Mouse (Mus musculus): Measurements from ENCODE around the gene Tbx2. TPM values are rescaled to one million over a fixed set of nuclear protein-coding genes. Genes with fewer than 3 reads are reported as not detected.

The Tbx2 gene
- polyA plus RNA-seq, 1 experiment from 2014 or later: 20.5 TPM

DNA sequence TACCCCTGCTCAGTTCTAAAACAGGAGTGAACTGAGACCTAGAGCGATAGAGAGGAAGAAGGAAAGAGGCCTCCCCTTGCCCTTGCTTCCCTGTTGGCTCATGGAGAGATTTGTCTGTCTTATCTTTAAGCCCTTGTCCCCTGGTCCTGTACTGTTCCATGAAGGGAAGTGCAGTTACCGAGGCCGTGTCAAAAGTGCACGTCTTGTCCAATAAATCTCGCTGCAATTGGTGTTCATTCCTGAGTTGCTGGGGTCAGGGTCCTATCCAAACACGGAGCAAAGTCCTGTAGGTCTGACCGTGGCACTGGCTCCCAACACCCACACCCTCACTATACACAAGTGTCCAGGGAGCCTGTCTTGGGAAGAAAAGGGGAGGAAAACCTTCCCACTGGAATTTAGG, 6.5 kb upstream of the Tbx2 start:
- no peaks in the 10 kb centered on the region for H3K36me3 ChIP-seq
- H3K27ac ChIP-seq: no peak overlapping the region
- H3K4me2 ChIP-seq (replicated peaks): no peak overlapping the region
- no peak overlapping the region for H3K4me3 ChIP-seq
- no peak overlapping the region for H3K9ac ChIP-seq
- no peak for ATAC-seq (ENCODE audit: insufficient number of reproducible peaks, insufficient read depth, low FRiP score, low TSS enrichment)
- peaks cover 64% of the 10 kb centered on the region for H3K4me1 ChIP-seq
- 63% methylated on average over 7 of the region's 7 CpGs for WGBS
- H3K27me3 ChIP-seq: peaks cover 52% of the 10 kb centered on the region
- H3K9me3 ChIP-seq: no peaks in the 10 kb centered on the region

GRCm38 (mm10) chr11:85827342-85827741, 5.0 kb upstream of the Tbx2 start:
- Histone ChIP-seq H3K4me2 (replicated peaks) (0 out of 2 replicates have a peak overlapping the region, but pooled peaks have one; percentile 13), H3K36me3 (no peaks in the 10 kb centered on the region), H3K9me3 (no peaks in the 10 kb centered on the region), H3K27ac (no peak overlapping the region; the same call in 1 of the 2 replicates), H3K27me3 (peaks cover 56% of the 10 kb centered on the region), H3K9ac (no peak overlapping the region), H3K4me3 (no peak overlapping the region), H3K4me1 (peaks cover 61% of the 10 kb centered on the region)
- WGBS: 9% methylated on average over 9 of the region's 9 CpGs
- no peak for ATAC-seq (ENCODE audit: insufficient number of reproducible peaks, insufficient read depth, low FRiP score, low TSS enrichment)

DNA sequence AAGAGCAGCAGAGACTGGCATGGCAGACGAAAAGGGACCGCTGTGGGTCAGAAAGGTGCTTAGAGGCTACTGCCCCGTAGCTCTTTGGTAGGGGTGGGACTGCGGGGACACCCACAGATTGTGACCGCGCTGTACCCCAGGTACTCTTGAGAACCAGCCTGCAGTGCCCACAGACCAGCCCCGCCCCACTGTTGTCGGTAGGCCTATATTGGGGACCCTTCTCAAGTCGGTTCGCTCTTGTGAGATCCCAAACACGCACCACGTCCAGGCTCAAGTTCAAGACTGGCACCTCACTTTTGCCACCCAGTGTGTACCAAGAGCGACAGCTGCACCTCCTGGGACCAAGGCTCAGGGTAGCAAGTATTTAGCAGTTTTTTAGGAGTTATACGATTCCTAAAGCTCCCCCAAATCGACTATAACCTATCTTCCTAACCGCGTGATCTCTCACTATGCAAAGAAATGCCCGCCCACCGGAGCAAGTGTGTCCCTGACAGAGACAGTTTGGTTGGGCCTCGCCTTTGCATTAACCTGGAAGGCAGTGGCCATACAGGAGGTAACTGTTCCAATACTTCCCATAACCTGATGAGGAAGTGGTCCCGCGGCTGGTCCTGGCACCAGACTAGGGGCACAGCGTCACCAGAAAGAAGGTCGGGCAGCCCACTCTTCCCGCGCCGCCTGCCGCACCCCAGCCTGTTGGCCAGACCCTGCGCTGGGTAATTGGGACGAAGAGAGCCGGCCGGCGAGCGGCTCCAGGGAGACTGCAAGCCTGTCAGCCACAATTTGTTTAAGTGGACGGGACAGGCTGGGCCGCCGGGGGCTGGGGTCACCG, 3.4 kb upstream of the Tbx2 start:
- Histone ChIP-seq H3K4me3 (peak overlapping the region; percentile 54), H3K4me1 (peaks cover 54% of the 10 kb centered on the region), H3K27me3 (peaks cover 56% of the 10 kb centered on the region), H3K9ac (peak overlapping the region; percentile 99), H3K27ac (peak overlapping the region; percentile 98), H3K9me3 (no peaks in the 10 kb centered on the region), H3K4me2 (replicated peaks) (peak overlapping the region; percentile 72), H3K36me3 (no peaks in the 10 kb centered on the region)
- 8% methylated on average over 38 of the region's 38 CpGs for WGBS
- ATAC-seq (ENCODE audit: insufficient number of reproducible peaks, insufficient read depth, low FRiP score, low TSS enrichment): no peak

- no peaks in the 10 kb centered on the region for H3K36me3 ChIP-seq
- ATAC-seq (ENCODE audit: insufficient number of reproducible peaks, insufficient read depth, low FRiP score, low TSS enrichment): no peak
- H3K9me3 ChIP-seq: no peaks in the 10 kb centered on the region
- H3K4me1 ChIP-seq: peaks cover 52% of the 10 kb centered on the region
- peaks cover 56% of the 10 kb centered on the region for H3K27me3 ChIP-seq
- peak overlapping the region; percentile 72 for H3K4me2 ChIP-seq (replicated peaks)
- H3K4me3 ChIP-seq: peak overlapping the region; percentile 54
- H3K9ac ChIP-seq: peak overlapping the region; percentile 99
- WGBS: under 1% methylated on average over 57 of the region's 61 CpGs
- H3K27ac ChIP-seq: peak overlapping the region; percentile 98
Measured at GRCm38 (mm10) chr11:85829520-85830440, 2.6 kb upstream of the Tbx2 start.

DNA sequence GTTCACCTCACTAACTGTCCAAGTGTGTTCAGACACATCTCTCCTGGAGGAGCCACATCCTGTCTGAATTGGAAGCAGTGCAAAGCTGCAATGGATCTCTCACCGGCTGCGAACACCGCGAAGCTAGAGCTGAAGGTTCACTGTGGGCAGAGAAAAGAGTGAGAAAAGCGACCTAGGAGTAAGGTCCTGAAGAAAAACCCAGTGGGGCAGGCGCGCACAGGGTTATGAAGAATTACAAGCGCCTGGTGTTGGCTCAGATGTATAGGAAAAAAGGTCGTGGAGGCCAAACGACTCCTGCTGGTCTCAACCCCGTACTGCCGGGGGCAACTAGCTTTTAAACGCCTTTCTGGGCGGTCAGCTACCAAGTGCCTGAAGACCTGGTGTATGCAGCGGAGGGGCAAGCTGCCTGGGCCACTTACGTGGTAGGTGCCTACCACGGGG, 1.4 kb upstream of the Tbx2 start:
- Histone ChIP-seq H3K27me3 (peaks cover 49% of the 10 kb centered on the region), H3K36me3 (peaks cover 3% of the 10 kb centered on the region; the same call in 1 of the 2 replicates), H3K9me3 (no peaks in the 10 kb centered on the region), H3K9ac (peak overlapping the region; percentile 99), H3K4me3 (peak overlapping the region; percentile 54), H3K4me2 (replicated peaks) (peak overlapping the region; percentile 72), H3K27ac (peak overlapping the region; percentile 98), H3K4me1 (peaks cover 45% of the 10 kb centered on the region)
- ATAC-seq (ENCODE audit: insufficient number of reproducible peaks, insufficient read depth, low FRiP score, low TSS enrichment): no peak
- whole genome bisulfite sequencing: under 1% methylated on average over 17 of the region's 17 CpGs

DNA sequence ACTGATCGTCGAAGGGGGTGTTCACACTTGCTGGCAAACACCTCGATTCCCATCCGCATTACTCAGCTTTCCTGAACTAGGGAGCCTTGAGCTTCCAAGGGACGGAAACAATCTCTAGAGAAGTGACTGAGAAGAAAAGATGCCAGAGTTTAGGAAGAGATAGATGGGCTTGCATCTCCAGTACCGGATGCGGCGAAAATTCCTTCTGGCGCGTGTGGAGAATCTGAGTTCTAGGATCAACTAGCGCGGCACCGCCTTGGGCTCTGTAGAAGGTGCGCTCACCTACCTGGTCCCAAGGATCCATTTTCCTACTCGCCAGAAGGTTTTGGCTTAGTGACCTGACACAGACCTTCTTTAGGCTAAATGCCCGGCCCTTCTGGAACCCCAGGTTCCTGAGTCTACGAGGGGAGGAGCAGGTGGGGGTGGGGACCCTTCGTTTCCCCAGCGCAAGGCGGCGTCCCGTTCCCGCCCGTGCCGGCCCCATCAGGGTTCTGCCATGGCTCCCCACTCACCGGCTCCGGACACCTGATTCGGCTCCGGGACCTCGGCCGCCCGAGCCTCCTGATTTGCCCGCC, 608 bp upstream of the Tbx2 start:
- under 1% methylated on average over 33 of the region's 33 CpGs for WGBS
- peak overlapping the region; percentile 98 for H3K27ac ChIP-seq

DNA sequence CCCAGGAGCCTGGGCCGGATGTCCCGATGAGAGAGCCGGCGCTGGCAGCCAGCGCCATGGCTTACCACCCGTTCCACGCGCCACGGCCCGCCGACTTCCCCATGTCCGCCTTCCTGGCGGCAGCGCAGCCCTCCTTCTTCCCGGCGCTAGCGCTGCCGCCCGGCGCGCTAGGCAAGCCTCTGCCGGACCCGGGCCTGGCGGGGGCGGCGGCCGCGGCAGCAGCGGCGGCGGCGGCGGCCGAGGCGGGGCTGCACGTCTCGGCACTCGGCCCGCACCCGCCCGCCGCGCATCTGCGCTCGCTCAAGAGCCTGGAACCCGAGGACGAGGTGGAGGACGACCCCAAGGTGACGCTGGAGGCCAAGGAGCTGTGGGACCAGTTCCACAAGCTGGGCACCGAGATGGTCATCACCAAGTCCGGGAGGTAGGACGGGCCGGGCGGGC, 750 bp downstream of the Tbx2 start:
- Histone ChIP-seq H3K9ac (peak overlapping the region; percentile 99), H3K4me1 (peaks cover 40% of the 10 kb centered on the region), H3K4me3 (peak overlapping the region; percentile 54), H3K27me3 (peaks cover 40% of the 10 kb centered on the region), H3K4me2 (replicated peaks) (peak overlapping the region; percentile 72), H3K9me3 (no peaks in the 10 kb centered on the region), H3K36me3 (peaks cover 17% of the 10 kb centered on the region), H3K27ac (peak overlapping the region; percentile 98)
- under 1% methylated on average over 38 of the region's 54 CpGs for WGBS
- ATAC-seq (ENCODE audit: insufficient number of reproducible peaks, insufficient read depth, low FRiP score, low TSS enrichment): no peak

More for the DNA sequence above, 608 bp upstream of the Tbx2 start:
- 0 out of 2 replicates have a peak, but pooled peaks have one; percentile 9 for ATAC-seq (ENCODE audit: insufficient number of reproducible peaks, insufficient read depth, low FRiP score, low TSS enrichment)
- Histone ChIP-seq H3K4me2 (replicated peaks) (peak overlapping the region; percentile 72), H3K9me3 (no peaks in the 10 kb centered on the region), H3K9ac (peak overlapping the region; percentile 99), H3K36me3 (peaks cover 6% of the 10 kb centered on the region; the same call in 1 of the 2 replicates), H3K27me3 (peaks cover 46% of the 10 kb centered on the region), H3K4me1 (peaks cover 43% of the 10 kb centered on the region), H3K4me3 (peak overlapping the region; percentile 54)

DNA sequence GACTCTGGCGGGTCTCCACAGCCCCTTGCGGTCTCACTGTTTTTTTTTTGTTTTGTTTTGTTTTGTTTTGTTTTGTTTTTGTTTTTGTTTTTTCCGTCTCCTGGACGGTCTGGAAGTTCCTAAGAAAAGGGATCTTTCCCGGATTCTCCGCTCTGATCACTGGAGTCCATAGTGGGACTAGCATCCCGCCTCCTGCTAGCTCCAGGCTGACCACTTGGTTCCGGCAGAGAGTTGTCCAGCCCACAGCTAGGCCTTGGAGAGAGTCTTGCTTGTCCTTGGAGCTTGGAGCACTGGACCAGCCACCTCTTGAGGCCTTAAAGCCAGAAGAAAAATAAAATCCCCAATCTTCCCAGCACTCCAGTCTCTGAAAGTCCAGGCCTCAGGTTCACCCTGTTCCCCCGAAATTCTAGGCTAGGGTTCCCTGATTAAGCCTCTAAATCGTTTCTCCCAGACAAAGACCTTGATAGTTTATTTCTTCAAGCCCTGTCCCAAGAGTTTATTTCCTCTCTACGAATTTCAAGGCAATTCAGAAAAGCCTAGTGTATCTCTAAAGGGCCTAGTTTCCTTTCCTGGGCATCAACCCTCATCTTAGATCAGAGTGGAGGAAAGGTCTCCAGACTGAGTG, 1.5 kb downstream of the Tbx2 start:
- ATAC-seq (ENCODE audit: insufficient number of reproducible peaks, insufficient read depth, low FRiP score, low TSS enrichment): no peak
- no peaks in the 10 kb centered on the region for H3K9me3 ChIP-seq
- peak overlapping the region; percentile 98 for H3K27ac ChIP-seq
- H3K4me3 ChIP-seq: peak overlapping the region; percentile 54
- H3K27me3 ChIP-seq: peaks cover 35% of the 10 kb centered on the region
- peak overlapping the region; percentile 99 for H3K9ac ChIP-seq
- peaks cover 34% of the 10 kb centered on the region for H3K4me1 ChIP-seq
- WGBS: 3% methylated on average over 11 of the region's 11 CpGs
- H3K4me2 ChIP-seq (replicated peaks): peak overlapping the region; percentile 72
- H3K36me3 ChIP-seq: peaks cover 22% of the 10 kb centered on the region

DNA sequence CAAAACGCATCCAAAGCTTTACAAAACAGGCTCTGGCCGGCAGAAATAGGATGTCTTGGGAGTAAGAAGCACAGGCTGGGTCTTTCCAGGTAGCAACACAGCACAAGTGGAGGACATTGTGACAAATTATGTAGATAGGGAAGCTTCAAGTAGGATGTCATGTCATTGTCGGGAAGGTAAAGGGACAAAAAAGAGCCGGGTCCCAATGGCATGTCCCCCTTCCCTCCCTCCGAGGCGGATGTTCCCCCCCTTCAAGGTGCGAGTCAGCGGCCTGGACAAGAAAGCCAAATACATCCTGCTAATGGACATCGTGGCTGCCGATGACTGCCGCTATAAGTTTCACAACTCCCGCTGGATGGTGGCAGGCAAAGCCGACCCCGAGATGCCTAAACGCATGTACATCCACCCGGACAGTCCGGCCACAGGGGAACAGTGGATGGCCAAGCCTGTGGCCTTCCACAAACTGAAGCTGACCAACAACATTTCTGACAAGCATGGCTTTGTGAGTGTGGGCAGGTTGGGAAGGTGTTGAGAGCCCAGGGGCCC, 2.1 kb downstream of the Tbx2 start:
- peak overlapping the region; percentile 98 for H3K27ac ChIP-seq
- peaks cover 29% of the 10 kb centered on the region for H3K4me1 ChIP-seq

DNA sequence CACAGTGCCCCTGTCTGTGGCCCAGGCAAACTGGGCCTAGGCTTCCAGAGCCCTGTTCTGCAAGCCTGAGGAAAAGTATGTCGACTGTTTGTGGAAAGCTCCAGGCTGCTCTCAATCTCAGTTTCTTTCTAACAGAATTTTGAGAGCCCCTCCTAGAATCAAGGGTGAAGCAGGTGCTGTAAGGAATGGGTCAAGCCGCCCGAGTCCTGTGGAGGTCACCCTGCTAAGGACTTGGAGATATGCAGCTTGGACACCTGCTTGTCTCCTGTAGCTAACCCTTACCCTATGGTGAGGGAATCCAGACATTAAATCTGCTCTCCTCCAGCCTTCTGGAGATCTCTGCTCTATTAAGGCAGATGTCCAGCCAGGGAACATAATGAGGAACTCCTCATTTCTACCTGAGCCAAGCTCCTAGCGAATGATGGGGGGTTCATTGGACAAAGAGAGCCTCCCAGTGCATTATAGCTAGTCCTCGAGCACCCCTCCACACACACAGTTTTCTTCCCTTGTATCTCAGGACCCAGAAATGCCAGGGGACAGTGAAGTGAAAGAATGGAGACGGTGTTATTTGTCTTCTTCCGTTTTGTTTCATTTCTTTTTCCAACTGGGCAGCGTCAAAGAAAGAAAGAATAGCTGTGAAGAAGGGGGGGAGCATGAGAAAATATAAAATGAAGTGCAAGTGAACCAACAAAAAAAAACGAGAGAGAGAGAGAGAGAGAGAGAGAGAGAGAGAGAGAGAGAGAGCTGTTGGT, 2.8 kb downstream of the Tbx2 start:
- Histone ChIP-seq H3K9me3 (no peaks in the 10 kb centered on the region), H3K4me3 (peak overlapping the region; percentile 54), H3K9ac (peak overlapping the region; percentile 99), H3K27ac (peak overlapping the region; percentile 98), H3K4me2 (replicated peaks) (peak overlapping the region; percentile 72), H3K27me3 (peaks cover 33% of the 10 kb centered on the region), H3K4me1 (peaks cover 22% of the 10 kb centered on the region), H3K36me3 (peaks cover 22% of the 10 kb centered on the region)
- ATAC-seq (ENCODE audit: insufficient number of reproducible peaks, insufficient read depth, low FRiP score, low TSS enrichment): no peak
- 5% methylated on average over 9 of the region's 9 CpGs for WGBS

More for the DNA sequence above, 2.1 kb downstream of the Tbx2 start:
- Histone ChIP-seq H3K4me2 (replicated peaks) (peak overlapping the region; percentile 72), H3K9me3 (no peaks in the 10 kb centered on the region), H3K9ac (peak overlapping the region; percentile 99), H3K4me3 (peak overlapping the region; percentile 54), H3K27me3 (peaks cover 33% of the 10 kb centered on the region), H3K36me3 (peaks cover 22% of the 10 kb centered on the region)
- no peak for ATAC-seq (ENCODE audit: insufficient number of reproducible peaks, insufficient read depth, low FRiP score, low TSS enrichment)
- 4% methylated on average over 17 of the region's 17 CpGs for WGBS

All from embryonic facial prominence, embryonic 12.5 days (tissue).